Mouse (Mus musculus) heart, adult 2 months (tissue): Measurements from ENCODE around the gene Calr.

Source experiments
- CTCF ChIP-seq: fragments of 200-600 bp; IDR thresholded peaks from 2 replicates; pipeline ENCODE4 v1.8.1; 2022; ENCODE audit warnings: antibody characterized with exemption, mild to moderate bottlenecking, moderate library complexity
- EP300 ChIP-seq: fragments of 200-500 bp; IDR thresholded peaks from 2 replicates; pipeline ENCODE4 v1.6.1; 2011; ENCODE audit warnings: low read depth, low read length, control low read depth; ENCODE audit not compliant: insufficient read depth
- POLR2A ChIP-seq: fragments of 200-500 bp; IDR thresholded peaks from 2 replicates; pipeline ENCODE4 v1.6.1; 2011; ENCODE audit warnings: mild to moderate bottlenecking, low read depth, low read length, control low read depth; ENCODE audit not compliant: insufficient read depth

DNA sequence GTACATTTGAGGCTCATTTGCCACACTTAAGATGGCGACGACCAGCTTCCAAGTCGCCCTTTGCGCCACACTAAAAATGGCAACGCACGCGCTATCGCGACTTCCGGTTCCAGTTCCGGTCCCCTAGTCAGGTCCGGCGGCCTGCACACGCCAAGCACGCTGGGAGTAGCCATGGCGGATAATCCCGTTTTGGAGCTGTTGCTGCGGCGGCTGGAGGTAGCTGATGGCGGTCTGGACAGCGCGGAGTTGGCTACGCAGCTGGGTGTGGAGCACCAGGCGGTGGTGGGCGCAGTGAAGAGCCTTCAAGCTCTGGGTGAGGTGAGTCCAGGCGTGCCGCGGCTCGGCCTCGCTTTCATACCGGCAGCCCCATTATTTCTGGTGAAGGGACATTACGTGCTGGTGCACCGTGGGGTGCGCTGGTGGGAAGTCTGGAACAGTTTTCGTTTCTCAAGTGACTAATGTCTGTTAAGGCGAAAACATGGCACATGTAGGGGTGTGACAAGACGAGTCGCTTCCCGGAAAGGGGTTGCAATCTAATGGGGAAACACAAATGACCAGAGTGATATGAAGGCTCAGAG lies 10.2 kb upstream of the Calr start, which contains the start of gene Farsa:
- TF ChIP-seq CTCF (no peak), POLR2A (peak; percentile 92), EP300 (peak; percentile 82; the same call in 1 of the 2 replicates)
